Mouse (Mus musculus): Measurements from ENCODE around the gene Tradd.
A peak's percentile ranks its signal among the peaks of the same experiment; 100 is the strongest.

The Tradd gene

GRCm38 (mm10) chr8:105264024-105264982, at the start of gene Tradd, which contains the start of gene Fbxl8:
TSS of gene Tradd (minus strand) at chr8:105264609.
TSS of gene Fbxl8 (plus strand) at chr8:105264648.
- DNase-seq (ENCODE audit: low spot score in 2 of 2) = peak; percentile 80 to 81

DNA sequence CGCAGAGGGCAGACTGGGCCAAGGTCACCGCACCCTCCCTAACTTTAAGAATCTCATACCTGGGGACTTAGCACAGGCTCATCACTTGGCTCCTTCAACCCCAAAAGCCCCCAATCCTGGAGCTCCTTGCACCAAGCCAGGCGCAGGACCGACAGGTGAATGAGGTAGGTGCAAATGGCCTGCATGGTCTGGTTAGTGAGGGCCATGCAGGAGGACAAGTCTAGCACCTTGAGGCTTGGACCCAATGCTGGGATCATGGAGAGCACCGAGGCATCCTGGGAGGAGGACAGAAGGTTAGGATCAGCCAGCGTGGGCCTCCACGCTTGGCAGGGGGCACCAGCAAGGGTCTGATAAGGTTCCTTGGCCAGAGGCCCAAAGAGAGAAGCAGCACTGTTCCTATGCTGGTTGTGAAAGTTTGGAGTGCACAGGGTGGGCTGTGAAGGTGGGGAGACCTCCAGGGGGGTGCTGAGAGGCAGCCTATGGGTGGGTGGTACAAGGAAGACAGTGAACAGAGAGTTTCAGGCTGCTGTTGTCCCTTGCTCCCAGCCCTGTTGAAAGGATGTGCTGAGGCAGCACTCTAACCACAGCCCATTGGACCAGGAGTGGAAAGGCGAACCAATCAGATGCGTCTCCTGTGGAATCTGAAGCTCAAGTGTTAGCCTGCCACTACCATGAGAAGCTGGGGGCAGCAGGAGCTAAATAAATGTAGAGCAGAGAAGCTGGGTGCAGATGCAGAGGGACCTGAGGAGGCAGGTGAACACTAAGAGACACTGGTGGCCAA, 49.4 kb upstream of the Tradd start:
- DNase-seq (ENCODE audit: low spot score in 2 of 2) = no peak

DNA sequence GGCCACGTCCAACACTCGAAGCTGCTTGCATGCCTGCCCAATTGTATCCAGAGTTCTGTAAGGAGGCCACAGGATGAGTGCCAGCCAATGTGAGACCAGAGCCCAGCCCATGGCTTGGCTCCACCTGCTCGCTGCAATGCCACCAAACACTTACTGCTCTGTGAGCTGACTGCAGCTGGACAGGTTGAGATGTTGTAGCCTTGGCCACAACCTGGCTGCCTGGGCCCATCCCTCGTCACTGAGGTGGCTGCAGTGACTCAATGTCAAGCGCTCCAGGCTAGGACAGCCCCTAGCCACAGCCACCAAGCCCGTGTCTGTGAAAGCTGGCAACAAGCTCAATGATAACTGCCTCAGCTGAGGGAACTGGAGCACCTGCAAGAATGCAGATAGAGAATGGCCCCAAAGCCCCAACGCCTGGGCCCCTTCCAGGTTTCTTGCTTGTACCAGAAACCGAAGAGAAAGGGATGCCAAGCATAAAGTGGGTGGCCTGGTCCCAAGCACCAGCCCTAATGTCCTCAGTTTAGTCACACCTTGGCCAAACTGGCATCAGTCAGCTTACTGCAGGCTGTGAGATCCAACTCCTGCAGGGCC, 48.6 kb upstream of the Tradd start:
- no peak for DNase-seq (ENCODE audit: low spot score in 2 of 2)

- DNase-seq (ENCODE audit: low spot score in 2 of 2) = no peak
Measured at GRCm38 (mm10) chr8:105311718-105312117, 47.3 kb upstream of the Tradd start.

GRCm38 (mm10) chr8:105310118-105310517, 45.7 kb upstream of the Tradd start:
- no peak for DNase-seq (ENCODE audit: low spot score in 2 of 2)

GRCm38 (mm10) chr8:105309142-105309847, 44.9 kb upstream of the Tradd start:
- DNase-seq (ENCODE audit: low spot score in 2 of 2) = no peak

GRCm38 (mm10) chr8:105308428-105308827, 44.0 kb upstream of the Tradd start:
- DNase-seq (ENCODE audit: low spot score in 2 of 2) = no peak

GRCm38 (mm10) chr8:105307670-105308069, 43.3 kb upstream of the Tradd start:
- DNase-seq (ENCODE audit: low spot score in 2 of 2) = no peak

DNA sequence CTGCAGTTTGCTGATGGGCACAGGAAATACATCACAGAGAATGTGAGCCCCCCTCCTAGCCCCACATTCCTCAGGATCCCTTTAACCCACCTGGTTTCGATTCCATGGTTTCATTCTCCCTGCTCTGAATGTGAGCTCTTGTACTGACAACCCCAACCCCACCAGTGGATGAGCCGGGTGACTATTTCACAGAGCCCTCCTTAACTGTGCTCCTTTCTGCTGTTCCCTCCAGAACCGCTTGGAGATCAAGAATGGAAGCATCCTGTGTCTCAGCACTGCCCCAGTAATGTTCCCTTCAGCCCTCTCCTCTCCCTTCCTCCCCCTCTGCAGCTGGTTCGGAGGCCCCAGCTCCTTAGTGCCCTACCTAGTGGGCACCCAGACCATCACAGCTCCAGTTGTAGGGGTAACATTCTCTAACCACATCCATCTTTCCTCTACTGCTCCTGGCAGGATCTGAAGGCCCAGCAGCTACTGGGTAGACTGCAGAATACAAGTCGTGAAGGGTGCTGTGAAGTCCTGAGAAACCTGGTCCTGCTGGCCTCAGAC, 41.8 kb upstream of the Tradd start:
- no peak for DNase-seq (ENCODE audit: low spot score in 2 of 2)

- DNase-seq (ENCODE audit: low spot score in 2 of 2) = peak in 1 of 2 experiments; percentile 39
Measured at GRCm38 (mm10) chr8:105305211-105306145, 41.1 kb upstream of the Tradd start, which contains the start of gene Elmo3. TSS of gene Elmo3 (plus strand) at chr8:105305601.

DNA sequence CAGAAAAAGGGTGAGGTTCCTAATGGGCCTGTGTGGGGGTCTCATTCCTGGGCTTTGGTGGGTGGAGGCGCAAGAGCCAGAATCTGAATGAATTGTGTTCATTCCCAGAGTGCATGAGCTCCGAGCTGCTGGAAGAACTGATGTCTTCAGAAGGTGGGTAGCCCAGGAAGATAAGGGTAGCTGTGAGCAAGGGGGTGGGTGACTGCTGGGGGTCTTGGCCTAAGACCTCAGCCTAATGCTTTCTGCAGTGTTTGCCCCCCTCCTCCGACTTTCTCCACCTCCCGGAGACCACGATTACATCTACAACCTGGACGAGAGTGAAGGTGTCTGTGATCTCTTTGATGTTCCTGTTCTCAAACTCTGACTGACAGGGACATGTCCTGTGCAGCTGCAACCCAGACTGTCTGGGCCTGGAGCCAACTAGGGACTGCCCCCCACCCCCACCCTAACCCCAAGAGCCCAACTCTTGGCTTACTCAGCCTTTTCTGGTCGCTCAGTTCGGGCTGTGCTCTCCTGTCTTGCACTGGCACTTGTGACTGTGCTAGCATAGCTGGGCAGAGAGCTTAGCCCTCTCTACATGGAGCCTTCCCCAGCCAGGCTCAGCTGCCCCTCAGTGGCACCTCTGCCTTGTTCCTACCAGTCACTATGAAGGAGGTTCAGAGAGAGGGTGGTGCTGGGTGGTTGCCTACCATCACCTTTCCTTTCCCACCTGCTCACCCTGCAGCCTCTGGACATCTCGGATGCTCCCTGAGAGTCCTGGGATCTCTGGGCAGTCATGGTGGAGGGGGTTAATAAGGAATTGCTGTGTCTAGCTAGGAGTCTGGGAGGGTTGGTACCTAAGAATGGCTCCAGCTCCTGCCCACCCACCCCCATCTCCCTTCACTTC, 40.2 kb upstream of the Tradd start:
- no peak for DNase-seq (ENCODE audit: low spot score in 2 of 2)

GRCm38 (mm10) chr8:105303874-105304273, 39.5 kb upstream of the Tradd start:
- no peak for DNase-seq (ENCODE audit: low spot score in 2 of 2)

GRCm38 (mm10) chr8:105303396-105303795, 39.0 kb upstream of the Tradd start:
- DNase-seq (ENCODE audit: low spot score in 2 of 2) = no peak

- peak; percentile 75 to 85 for DNase-seq (ENCODE audit: low spot score in 2 of 2)
Measured at GRCm38 (mm10) chr8:105299962-105300361, 35.6 kb upstream of the Tradd start.

DNA sequence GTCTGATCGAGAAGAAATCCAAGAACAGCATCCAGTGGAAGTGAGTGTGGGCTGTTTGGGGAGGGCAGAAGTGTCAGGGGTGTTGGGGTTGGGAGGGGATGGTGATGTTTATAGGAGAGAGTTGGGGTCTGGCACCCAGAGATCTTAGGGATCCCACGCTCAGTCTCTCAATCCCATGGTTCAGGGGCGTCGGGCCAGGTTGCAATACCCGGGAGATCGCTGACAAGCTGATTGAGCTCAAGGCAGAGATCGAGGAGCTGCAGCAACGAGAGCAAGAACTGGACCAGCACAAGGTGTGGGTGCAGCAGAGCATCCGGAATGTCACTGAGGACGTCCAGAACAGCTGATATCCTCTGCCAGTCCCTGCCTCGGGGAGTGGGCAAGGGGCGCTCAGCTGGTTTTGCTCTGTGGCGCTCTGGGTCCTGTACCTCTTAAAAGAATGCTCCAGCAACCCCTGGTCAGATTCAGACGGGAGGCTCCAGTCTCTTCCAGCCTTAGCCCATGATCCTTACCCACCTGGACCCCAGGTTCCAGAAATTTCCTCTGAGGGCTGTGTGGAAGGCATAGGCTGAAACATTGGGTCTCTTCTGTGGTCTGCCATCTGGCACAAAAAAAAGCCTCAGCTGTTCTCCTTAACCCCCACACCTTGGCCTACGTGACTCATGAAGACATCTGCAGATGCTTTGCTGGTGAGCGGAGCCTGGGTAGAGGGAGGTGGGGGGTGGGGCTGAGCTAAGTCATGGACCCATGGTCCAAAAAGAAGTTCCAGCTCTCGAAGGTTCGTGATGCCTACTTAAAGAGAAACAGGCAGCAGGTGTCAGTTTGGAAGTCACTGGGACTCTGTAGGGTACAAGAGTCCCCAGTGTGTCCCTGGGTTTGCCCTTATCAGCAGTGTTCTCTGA, 34.2 kb upstream of the Tradd start:
- no peak for DNase-seq (ENCODE audit: low spot score in 2 of 2)

GRCm38 (mm10) chr8:105297511-105298192, 33.2 kb upstream of the Tradd start, which contains the start of gene E2f4:
TSS of gene E2f4 (plus strand) at chr8:105297663.
- DNase-seq (ENCODE audit: low spot score in 2 of 2) = peak; percentile 92 to 93

- no peak for DNase-seq (ENCODE audit: low spot score in 2 of 2)
Measured at GRCm38 (mm10) chr8:105295895-105296573, 31.6 kb upstream of the Tradd start, which contains the start of gene Exoc3l. TSS of gene Exoc3l (minus strand) at chr8:105296101.

Measured in spleen, postnatal 36 days (tissue).